Comparison of ENCODE assay signal across 22 mouse cellular contexts in the genomic region with DNA sequence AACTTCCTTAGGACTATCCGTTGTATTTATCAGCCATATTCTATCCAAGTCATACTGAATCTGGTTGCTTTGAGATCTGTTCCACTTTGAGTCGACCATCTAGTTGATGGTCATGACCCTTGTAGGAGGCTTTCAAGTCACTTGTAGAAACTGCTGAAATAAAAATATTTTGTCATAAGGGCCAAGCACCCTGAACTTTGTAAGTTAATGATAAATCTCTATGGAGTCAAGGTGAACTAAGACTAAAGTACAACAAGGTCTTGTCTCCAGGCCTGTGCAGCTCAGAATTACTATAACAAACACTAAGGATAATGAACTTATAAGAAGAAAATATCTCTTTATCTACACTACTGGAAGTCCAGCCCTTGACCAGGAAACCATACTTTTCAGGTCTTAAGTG.
A peak's percentile ranks its signal among the peaks of the same experiment; 100 is the strongest.
DNase-seq lines count a peak whose midpoint lies in the region; ATAC-seq lines count a peak whose summit lies in the region.
"Had no signal": no experiment of that assay in that cellular context is flagged by ENCODE, and none has a peak within 500 bp of the region (broad histone marks: within the 10 kb centered on the region; RNA-seq: fewer than 3 reads in every experiment).

No protein-coding gene starts in this region.

- no peak overlapping the region for H3K4me2 ChIP-seq in kidney, embryonic 16.5 days (replicated peaks; ENCODE audit: low read depth, low read length)
- H3K4me2 ChIP-seq: embryonic facial prominence, embryonic 12.5 days; forebrain, embryonic 13.5 days; forebrain, embryonic 15.5 days had no signal

- H3K4me1 ChIP-seq in kidney, embryonic 16.5 days (ENCODE audit: insufficient read depth, low read length), result no peaks in the 10 kb centered on the region
- H3K4me1 ChIP-seq: forebrain, embryonic 13.5 days; forebrain, embryonic 15.5 days had no signal

- no peaks in the 10 kb centered on the region for H3K9me3 ChIP-seq in kidney, embryonic 16.5 days (ENCODE audit: low read length)
- H3K9me3 ChIP-seq: embryonic facial prominence, embryonic 10.5 days; embryonic facial prominence, embryonic 12.5 days; forebrain, embryonic 13.5 days; forebrain, embryonic 15.5 days; G1E had no signal

- no peak overlapping the region for H3K4me3 ChIP-seq in kidney, embryonic 16.5 days (ENCODE audit: low read length)
- H3K4me3 ChIP-seq: embryonic facial prominence, embryonic 10.5 days; embryonic facial prominence, embryonic 12.5 days; forebrain, embryonic 13.5 days; forebrain, embryonic 15.5 days had no signal

- no peaks in the 10 kb centered on the region for H3K27me3 ChIP-seq in kidney, embryonic 16.5 days (ENCODE audit: insufficient read depth, low read length)
- H3K27me3 ChIP-seq: CH12.LX; embryonic facial prominence, embryonic 12.5 days; forebrain, embryonic 13.5 days; forebrain, embryonic 15.5 days had no signal

- peak; percentile 21 for DNase-seq in kidney, adult 11 months
- no peak for DNase-seq in kidney, postnatal 10 days
- DNase-seq in kidney, adult 9 months, result peak; percentile 75
- no peak for DNase-seq in kidney, postnatal 4 days
- peak; percentile 11 for DNase-seq in kidney, postnatal 14 days
- DNase-seq: adrenal gland, adult 8-10 months; adrenal gland, postnatal 14 days; adrenal gland, postnatal 36 days; B cell, adult 2 months; cerebellum, adult 11-12 months; cerebellum, adult 2 months; cerebellum, adult 9-10 months had no signal

- 82% methylated on average over 2 of the region's 2 CpGs for WGBS in kidney, embryonic 16.5 days

- no peak overlapping the region for H3K9ac ChIP-seq in kidney, embryonic 16.5 days (replicated peaks; ENCODE audit: low read length)
- H3K9ac ChIP-seq: embryonic facial prominence, embryonic 12.5 days; forebrain, embryonic 13.5 days; forebrain, embryonic 15.5 days had no signal

- no peaks in the 10 kb centered on the region for H3K36me3 ChIP-seq in kidney, embryonic 16.5 days (ENCODE audit: insufficient read depth, low read length)
- H3K36me3 ChIP-seq: embryonic facial prominence, embryonic 10.5 days; embryonic facial prominence, embryonic 12.5 days; forebrain, embryonic 15.5 days; G1E had no signal

- no peak for ATAC-seq in kidney, embryonic 16.5 days (ENCODE audit: low FRiP score, low TSS enrichment)
- ATAC-seq: activated CD4-positive, CD25-positive, alpha-beta regulatory T cell, adult 4 months; CD4-positive, CD25-positive, alpha-beta regulatory T cell, adult 4 months; forebrain, embryonic 13.5 days; forebrain, embryonic 15.5 days; Patski had no signal

- no peak overlapping the region for H3K27ac ChIP-seq in kidney, embryonic 16.5 days (ENCODE audit: low read length)
- H3K27ac ChIP-seq: embryonic facial prominence, embryonic 10.5 days; embryonic facial prominence, embryonic 12.5 days; forebrain, embryonic 13.5 days; forebrain, embryonic 15.5 days had no signal

Comparison
In these comparisons a context has a peak if more than half of its experiments do, and no peak if none do; other contexts are left out.
1. DNase-seq: peak in kidney, adult 11 months (single experiment), kidney, adult 9 months (single experiment) and kidney, postnatal 14 days (single experiment); none in kidney, postnatal 10 days (single experiment) and kidney, postnatal 4 days (0 of 2).